Mouse (Mus musculus) cerebellum, adult 2 months (tissue): ENCODE measurements around the gene Pdss2.

Experiments used
- CTCF ChIP-seq: fragments of 200-500 bp; IDR thresholded peaks from 2 replicates; pipeline ENCODE4 v1.5.1; 2011; ENCODE audit warnings: low read depth, mild to moderate bottlenecking, control low read depth, low read length, moderate library complexity, borderline replicate concordance; ENCODE audit not compliant: insufficient read depth
- POLR2A ChIP-seq: fragments of 200-500 bp; IDR thresholded peaks from 2 replicates; pipeline ENCODE4 v1.6.1; 2011; ENCODE audit warnings: low read length, control low read depth, borderline replicate concordance; ENCODE audit not compliant: insufficient read depth

GRCm38 (mm10) chr10:43172554-43172953, 48.7 kb upstream of the Pdss2 start:
- no peak for TF ChIP-seq POLR2A
- no peak for TF ChIP-seq CTCF
